Mouse (Mus musculus) testis, postnatal 14 days (tissue): ENCODE measurements around the gene Adra2a.

Experiments
- DNase-seq: peaks from one replicate; pipeline ENCODE4 v3.0.0; 2021; ENCODE audit warnings: low spot score

Gene Adra2a

DNA sequence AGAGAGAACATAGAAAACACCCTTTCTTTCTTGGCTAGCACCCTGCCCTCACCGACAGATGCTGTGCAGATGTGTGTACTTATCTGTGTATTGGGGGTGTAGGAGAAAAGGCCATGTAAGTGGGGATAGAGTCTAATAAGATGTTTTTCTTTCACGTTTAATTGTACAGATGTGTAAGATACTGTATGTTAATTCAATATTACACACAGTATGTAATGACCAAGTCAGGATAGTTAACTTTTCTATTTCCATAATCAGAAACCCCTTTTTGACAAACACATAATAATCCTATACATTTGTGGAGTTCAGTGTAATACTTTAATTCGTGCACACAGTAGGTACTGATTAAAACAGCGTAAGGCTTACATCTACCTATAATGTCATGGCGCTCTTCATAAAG lies at the start of gene Adra2a:
TSS of gene Adra2a (plus strand) at position 301 of the 400 bp plus-strand sequence.
- DNase-seq: no peak

DNA sequence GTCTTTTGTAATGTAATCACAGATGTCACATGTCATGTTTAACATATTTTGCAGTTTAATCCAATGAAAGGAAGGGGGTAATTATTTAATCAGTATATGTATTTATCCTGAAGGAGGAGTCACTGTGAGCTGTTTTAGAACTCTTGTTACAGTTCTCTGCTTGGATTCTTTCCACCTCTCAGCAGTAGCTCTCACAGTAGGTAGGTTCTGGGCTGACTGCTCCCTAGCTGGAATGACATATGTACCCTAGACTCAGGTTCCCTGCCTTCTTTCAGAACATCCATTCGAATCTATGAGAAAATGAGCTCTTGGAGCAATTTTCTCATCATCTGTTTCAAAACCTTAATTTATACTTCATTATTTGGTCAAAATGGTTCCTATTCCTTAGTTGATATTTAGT lies 49.7 kb upstream of the Adra2a start:
- DNase-seq: no peak

DNA sequence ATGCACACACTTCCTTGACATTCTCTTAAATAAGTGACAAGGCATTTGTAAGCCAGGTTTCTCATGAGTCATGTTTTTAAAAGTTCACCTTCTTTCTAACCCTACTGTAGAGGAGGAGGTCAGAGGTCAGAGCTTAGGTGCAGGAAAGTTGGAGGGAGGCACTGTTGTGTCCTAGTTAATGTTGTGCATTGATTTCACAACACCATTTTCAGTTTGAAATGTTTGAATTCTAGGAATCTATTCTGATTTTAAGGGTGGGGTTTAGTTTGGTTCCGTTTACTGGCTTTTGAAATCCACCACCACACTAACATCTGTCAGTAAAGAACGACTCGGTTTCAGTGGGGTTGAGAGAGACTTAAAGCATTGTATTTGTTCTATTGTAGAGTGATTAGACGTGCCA lies 33.0 kb upstream of the Adra2a start:
- DNase-seq: no peak

DNA sequence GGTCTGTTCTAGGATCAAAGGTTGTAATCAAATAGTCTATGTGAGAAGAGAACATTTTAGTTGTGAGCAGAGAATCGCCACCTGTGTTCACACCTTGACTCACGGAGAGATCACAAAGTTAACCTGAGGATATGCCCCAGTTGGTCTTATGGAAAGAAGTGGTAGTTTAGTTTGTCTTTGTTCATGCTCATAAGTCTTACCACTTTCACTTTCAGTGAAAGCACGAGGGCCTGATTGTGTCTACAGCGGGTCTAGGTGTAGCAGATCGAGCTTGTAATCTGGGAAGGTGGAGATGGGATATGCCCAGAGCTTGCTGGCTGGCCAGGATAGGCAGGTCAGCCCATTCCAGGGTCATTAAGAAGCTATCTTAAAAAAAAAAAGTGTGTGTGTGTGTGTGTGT lies 29.0 kb upstream of the Adra2a start:
- no peak for DNase-seq

DNA sequence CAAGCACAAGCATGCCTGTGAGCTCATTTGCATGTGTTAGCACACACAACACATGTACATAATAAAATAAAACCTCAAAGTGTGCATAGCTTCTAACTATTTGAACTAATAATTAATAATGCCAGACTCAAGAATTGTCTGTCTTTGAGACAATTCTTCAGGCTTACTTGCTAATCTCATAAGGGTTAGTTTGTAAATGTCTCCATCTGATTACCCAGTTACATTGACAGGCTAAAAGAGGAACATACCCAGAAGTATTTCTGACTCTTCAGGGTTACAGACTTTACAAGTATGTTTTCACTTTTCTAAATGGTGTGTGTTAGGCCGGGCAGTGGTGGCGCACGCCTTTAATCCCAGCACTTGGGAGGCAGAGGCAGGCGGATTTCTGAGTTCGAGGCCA lies 28.4 kb upstream of the Adra2a start:
- DNase-seq: no peak

DNA sequence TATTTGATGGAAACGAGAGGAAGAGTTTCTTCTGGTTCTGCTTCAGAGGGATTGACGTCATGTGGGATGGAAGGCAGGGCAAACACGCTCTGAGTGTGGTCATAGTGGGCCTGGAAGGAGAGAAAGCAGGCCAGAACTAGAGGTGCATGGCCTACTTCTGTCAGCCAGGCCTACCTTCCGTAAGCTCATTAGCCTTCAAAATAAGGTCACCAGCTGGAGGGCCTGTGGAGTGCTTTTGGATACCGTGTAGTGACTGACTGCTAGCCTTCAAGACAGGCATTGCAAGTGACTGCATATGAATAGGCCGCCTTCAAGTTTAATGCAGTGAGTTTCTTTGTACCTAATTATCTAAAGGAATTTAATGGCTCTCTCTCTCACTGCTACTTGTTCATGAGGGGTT lies 8.9 kb upstream of the Adra2a start:
- no peak for DNase-seq

DNA sequence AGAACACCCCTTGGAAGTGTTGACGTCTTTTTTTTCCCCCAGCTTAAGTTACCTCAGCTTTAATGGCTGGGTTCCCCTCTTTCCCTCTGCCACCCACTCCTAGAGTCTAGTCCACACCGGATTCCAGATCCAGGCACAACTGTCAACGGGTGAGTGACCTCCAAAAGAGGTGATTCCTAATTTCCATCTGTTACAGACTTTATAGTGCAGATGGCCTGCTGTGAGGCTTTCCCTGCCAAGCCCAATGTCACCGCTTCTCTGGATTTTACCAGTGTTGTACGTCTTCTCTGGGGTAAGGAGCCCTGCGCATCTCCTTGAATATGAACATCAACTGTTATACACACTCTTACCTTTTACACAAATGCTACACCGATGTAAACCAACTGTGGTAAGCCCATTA lies 4.5 kb upstream of the Adra2a start:
- no peak for DNase-seq

DNA sequence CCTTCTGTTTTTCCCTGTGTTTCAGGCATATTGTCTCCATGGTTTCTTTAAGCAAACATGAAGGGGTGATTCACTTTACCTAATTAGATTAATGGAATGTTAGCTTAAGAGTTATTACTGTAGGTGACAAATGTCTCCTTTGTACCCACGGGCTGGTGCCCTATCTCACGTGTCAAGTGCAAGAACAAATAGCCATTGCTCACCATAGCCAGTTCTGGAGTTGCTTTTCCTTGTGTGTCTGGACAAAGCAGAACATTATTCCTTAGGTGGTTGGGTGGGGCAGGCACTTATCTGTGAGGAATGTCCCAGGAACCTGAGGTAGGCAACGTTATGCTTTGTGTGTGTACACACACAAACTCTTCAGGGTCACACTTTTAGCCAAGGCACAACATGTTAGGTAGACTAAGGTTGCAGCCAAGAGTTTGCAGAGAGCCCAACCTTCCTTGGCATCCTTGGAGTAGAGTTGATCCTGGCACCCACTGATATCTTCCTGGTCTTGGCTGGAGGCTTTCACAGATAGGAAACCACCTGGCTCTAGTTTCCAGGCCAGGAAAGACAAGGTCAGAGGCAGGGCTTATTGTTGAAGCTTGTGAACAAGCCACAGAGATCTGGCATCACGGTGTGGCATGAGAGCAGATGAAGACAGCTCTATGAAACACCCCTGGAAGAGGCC lies 3.5 kb upstream of the Adra2a start:
- no peak for DNase-seq

DNA sequence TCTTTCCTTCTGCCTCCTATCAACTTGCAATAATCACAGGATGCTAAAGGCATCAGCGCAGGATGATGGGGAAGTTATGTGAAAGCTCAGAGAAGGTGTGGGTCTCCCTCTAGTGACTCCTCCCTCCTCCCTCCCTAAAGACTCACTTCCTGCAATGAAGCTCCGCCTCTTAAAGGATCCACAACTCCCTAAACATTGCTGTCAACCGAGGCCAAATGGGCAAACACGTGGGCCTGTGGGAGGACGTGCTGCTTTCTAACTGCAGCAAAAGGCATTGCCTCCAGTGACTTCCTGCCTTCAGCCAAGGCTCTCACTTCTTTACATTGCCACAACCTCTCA lies 3.0 kb upstream of the Adra2a start:
- no peak for DNase-seq

DNA sequence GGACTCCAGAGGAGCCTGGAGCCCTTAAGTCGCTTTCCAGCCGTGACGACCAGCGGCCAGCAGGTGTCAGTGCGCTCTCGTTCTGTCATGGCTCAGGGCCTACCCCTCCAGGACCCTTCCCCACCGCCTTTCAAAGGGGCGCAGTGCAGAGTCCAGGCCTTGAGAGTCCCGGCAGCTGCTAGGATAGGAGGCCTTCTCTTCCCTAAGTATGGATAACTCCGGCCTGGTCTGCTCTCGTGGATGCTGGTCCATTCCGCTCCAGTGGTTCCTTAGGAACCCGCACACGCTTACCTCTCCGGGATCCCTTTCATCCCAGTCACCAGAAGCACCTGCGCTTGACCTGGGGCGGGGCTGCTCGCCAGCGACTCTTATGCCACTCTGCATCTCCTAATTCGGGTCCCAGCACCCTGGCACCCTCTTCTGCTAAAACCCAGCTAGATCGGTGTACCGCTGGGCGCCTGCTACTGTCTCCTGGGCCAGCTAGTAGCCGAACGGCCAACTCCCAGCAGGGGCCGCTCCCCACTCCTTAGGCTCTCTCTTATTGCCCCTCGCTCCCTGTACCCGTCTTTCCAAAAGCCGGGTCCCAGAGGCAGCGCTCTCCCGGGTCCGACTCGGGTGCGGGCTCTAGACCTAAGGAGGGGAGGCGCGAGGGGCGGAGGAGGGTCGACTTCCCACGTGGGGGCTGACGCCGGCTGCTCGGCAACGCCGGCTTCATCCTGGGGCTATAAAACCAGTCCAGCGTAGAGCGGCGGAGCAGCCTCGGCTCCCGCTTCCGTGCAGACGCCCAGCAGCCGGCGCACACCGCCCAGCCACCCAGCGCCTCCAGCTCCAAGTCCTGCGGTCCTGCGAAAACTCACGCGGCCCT lies 788 bp downstream of the Adra2a start:
- DNase-seq: peak; percentile 46

DNA sequence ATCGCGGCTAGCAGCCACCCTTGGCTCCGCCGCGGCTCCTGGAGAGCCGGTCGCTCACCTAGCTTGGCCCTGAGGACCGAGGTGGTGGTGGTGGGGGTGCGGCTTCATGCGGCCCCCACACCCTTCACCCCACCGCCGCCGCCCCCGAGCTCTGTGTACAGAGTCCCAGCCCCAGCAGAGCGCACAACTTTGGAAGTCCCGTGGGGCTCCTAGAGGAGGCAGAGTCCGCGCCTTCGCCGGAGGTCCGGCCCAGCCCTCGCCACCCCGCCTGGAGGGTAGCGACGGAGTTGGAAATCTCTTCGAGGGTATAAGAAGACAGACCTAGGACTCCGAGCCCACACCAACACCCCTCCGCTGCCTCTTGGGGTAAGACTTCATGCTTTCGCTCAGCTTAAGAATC lies 1.5 kb downstream of the Adra2a start:
- DNase-seq: no peak

DNA sequence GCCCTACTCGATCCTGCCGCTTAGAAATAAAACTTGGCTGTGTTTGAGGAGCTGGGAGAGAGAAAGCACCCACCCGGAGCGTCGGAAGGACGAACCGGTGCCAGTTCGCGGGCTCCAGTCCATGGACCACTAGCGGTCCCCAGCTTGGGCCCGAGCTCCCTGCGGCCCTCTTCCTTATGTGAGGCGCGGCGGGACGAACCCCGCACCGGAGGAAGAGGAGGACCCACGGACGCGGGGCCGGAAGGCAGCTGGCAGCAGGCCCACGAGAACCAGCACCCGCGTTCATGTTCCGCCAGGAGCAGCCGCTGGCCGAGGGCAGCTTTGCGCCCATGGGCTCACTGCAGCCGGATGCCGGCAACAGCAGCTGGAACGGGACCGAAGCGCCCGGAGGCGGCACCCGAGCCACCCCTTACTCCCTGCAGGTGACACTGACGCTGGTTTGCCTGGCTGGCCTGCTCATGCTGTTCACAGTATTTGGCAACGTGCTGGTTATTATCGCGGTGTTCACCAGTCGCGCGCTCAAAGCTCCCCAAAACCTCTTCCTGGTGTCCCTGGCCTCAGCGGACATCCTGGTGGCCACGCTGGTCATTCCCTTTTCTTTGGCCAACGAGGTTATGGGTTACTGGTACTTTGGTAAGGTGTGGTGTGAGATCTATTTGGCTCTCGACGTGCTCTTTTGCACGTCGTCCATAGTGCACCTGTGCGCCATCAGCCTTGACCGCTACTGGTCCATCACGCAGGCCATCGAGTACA lies 2.2 kb downstream of the Adra2a start:
- DNase-seq: no peak

DNA sequence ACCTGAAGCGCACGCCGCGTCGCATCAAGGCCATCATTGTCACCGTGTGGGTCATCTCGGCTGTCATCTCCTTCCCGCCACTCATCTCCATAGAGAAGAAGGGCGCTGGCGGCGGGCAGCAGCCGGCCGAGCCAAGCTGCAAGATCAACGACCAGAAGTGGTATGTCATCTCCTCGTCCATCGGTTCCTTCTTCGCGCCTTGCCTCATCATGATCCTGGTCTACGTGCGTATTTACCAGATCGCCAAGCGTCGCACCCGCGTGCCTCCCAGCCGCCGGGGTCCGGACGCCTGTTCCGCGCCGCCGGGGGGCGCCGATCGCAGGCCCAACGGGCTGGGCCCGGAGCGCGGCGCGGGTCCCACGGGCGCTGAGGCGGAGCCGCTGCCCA lies 2.7 kb downstream of the Adra2a start:
- DNase-seq: no peak

DNA sequence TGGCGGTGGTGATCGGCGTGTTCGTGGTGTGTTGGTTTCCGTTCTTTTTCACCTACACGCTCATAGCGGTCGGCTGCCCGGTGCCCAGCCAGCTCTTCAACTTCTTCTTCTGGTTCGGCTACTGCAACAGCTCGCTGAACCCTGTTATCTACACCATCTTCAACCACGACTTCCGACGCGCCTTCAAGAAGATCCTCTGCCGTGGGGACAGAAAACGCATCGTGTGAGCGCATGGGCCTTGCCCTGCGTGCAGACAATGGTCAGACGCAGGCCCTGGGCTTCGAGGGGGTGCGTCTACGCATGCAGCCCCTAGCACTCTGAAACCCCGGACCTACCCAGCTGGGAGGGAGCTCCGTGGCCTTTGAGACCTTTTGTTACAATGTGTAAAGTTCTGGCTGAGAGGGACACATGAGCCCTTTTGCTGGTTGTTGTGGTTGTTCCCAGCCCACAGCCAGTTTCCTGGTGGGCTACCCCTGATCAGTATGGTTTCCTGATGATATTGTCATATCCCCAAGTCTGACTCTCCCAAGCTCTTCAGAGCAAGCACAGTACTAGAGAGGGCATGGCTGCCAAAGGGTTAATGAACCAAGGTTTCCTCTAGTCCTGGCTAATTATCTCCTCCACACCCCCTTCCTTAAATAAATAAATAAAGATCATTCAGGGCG lies 3.6 kb downstream of the Adra2a start:
- DNase-seq: peak; percentile 67

DNA sequence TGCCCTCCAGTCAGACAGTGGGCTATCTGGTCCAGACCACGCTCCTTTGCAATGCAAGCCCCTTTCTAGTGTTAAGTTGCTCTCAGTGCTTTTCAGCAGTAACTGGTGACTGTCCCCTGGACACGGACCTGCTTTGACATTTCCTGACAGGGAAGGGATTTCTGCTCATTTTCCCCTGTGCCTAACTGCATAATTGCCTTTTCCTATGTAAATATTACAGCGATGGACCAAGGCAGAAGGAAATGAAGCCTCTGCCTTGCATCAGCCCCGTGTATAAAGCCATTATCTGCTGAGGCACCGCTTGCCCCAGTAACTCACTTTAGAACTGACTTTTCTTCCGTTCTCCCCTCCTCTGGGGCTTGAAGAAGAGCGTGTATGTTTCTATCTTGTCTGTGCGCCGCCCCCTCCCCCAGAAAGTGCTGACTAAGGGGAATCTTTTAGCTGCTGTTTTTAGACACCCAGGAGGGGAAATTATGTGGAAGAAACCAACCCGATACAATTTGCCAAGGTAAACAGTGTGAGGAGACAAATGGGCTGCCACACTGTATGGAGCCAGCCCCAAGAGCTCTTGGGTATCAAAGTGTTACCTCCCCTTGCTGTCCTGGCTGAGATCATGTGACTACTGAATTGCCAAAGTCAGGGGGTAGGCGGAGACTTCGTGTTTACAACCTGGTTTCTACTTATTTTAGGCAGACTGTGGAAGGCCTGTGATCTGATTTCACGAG lies 4.4 kb downstream of the Adra2a start:
- no peak for DNase-seq

DNA sequence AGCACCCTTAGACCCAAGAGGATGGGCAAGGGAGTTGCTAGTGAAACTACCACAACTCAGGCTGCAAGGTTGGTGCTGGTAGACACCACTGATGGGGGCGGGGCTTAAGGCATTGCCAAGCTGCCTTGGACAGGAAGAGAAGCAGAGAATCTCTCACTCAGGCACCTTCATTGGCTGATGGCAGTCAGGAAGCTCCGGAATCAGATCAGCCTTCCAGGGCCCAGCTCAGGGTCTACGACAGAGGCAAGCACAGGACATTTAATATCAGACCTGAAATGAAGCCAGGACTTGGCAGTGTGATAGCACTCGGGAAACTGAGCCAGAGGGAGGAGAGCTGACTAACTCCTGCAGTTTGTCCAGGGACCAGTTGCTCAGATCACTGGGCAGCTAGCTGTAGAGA lies 7.7 kb downstream of the Adra2a start:
- DNase-seq: no peak

DNA sequence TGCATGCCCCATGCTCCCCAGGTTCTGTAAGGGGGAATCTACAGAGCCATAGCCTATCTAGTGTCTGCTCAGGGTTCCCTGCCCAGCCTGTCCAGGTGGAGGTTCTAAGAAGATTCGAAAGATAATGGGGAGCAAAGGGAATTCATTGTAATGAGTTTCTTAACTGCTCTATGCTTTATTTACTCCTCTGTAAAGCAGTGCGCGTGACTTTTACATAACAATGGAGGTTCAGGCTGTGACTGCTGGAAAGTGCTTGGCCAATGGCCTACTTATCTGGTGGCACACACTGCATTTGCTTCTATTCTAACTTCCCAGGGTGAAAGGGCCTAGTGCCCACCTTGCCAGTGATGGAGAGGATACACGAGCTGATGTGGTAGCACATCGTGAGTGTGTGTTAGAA lies 11.9 kb downstream of the Adra2a start:
- no peak for DNase-seq

DNA sequence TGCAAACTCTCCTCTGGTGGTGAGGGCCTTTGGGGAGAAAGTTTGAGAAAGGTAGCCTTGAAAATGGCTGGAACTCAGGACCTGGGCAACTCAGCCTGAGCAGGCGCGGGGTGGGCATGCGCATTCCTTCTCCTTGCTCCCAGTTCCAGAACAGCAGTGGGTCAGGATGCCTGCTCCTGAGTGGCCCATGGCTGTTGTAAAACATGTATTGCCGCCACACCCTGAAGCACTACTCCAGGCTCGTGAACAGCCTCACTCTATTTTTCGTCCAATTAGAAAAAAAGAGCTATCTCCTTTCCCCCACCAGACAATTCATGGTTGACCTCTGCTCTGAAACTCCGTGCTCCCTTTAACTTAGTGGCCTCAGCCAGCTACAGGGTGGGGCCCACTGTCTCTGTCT lies 24.5 kb downstream of the Adra2a start:
- no peak for DNase-seq

DNA sequence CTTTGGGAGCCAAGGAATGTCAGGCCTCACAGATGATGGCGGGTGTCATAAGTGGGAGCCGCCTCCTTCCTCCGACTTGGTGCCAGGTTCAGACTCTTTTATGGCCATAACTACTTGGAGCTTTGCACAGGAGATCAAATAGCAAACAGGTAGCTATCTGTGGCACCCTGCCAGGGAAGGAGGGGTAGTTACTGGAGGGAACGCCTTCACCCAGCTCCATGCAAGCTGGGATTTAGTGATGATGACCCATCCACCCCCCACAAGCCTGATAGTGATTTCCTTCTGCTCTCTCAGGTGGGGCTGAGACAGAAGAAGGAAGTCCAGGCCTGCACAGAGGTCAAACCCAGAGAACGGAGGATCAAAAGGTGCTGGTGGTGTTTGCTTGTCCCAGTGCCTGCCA lies 26.6 kb downstream of the Adra2a start:
- no peak for DNase-seq

DNA sequence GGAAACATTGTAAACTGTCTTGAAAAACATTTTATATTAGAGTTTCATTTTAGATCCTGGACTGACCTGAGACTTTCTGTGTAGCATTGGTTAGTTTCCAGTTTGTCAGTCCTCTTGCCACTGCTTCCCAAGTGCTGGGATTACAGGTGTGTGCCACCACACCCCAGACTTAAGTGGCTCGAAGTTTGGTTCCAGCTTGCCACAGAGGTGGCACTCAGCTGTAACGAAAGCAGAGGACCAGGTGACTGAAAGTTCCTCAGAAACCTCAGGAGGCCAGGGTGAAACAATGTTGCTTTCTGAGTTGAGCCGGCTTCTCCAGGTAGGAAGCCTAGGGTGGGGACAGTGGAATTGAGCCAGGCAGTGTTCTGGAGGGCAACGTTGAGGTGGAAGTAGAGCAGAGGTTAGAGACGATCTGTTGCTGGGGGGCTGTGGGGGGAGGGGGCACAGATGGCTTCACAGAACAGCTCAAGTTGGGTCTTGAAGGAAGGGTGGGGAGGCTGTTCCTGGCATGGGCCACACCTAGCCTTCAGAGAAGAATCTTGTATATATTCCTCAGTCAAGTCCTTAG lies 28.4 kb downstream of the Adra2a start:
- DNase-seq: peak; percentile 17
